Mouse (Mus musculus) kidney, adult 2 months (tissue): ENCODE measurements at regions not wholly inside any gene's neighbourhood (a gene's known extent, or its start where the extent isn't known, plus 50 kb on each side); places are given as distances from the start of the nearest gene placed in this dataset.

ENCODE experiments used
- DNase-seq: peaks from one replicate; pipeline ENCODE4 v3.0.0; 2021
- H3K27ac ChIP-seq: fragments of 200-500 bp; 2 replicates; pipeline ENCODE4 v1.5.1; 2012; ENCODE audit warnings: low read depth, low read length, control low read depth, inconsistent platforms; ENCODE audit not compliant: insufficient read depth
- H3K27me3 ChIP-seq: fragments of 200-500 bp; replicated peaks from 2 replicates; pipeline ENCODE4 v1.6.1; 2012; ENCODE audit warnings: mild to moderate bottlenecking, moderate library complexity, low read length, inconsistent platforms; ENCODE audit not compliant: control insufficient read depth, insufficient read depth
- H3K36me3 ChIP-seq: fragments of 200-500 bp; 2 replicates; pipeline ENCODE4 v1.6.1; 2012; ENCODE audit warnings: mild to moderate bottlenecking, moderate library complexity, low read length, inconsistent platforms; ENCODE audit not compliant: control insufficient read depth, insufficient read depth
- H3K4me1 ChIP-seq: fragments of 200-500 bp; 2 replicates; pipeline ENCODE4 v1.6.1; 2011; ENCODE audit warnings: low read length; ENCODE audit not compliant: control insufficient read depth, insufficient read depth
- H3K4me3 ChIP-seq: fragments of 200-500 bp; 2 replicates; pipeline ENCODE4 v1.5.1; 2011; ENCODE audit warnings: mild to moderate bottlenecking, low read depth, low read length, control low read depth; ENCODE audit not compliant: insufficient read depth
- CTCF ChIP-seq: fragments of 200-500 bp; conservative IDR thresholded peaks from 2 replicates; pipeline ENCODE4 v1.5.1; 2011; ENCODE audit warnings: low read depth, mild to moderate bottlenecking, control low read depth, low read length, moderate library complexity, mixed read lengths; ENCODE audit not compliant: insufficient read depth, insufficient read length
- POLR2A ChIP-seq: fragments of 200-500 bp; IDR thresholded peaks from one replicate; pipeline ENCODE4 v1.6.1; 2011; ENCODE audit warnings: low read depth, low read length, control low read depth
- WGBS: fragments of 180-500 bp; shearing (Covaris S2); methylation state at CpG from one replicate; pipeline ENCODE4 v1.1.7; 2018; 5-methylcytosine and 5-hydroxymethylcytosine counted together

DNA sequence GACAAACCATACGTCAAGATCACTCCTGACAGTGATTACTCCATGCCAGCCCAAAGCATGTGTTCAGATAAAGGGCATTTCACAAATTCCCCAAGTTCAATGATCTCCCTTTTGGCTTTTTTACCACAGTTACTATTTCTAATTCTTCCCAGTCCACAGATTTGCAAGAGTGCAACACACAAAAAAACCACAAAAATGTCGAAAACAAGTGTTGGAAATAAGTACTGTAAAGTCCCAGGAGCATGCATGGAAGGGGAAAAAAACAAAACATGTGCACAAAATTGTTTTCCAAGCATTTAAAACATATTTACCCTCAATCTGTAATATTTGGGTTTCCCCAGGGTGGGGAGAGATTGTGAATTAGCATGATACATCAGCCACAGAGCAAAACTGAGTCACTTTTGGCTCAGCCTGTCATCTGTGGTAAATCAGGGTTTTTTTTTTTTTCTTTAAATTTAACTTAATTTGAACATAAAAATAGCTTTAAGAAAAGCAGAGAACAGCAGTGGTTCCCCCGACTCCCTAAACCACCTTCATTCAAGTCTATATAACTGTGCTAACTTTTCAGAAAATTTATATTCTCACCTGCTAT lies 351.3 kb upstream of the Intu start:
- DNase-seq: no peak
- WGBS: 79% methylated on average over 3 of the region's 3 CpGs

DNA sequence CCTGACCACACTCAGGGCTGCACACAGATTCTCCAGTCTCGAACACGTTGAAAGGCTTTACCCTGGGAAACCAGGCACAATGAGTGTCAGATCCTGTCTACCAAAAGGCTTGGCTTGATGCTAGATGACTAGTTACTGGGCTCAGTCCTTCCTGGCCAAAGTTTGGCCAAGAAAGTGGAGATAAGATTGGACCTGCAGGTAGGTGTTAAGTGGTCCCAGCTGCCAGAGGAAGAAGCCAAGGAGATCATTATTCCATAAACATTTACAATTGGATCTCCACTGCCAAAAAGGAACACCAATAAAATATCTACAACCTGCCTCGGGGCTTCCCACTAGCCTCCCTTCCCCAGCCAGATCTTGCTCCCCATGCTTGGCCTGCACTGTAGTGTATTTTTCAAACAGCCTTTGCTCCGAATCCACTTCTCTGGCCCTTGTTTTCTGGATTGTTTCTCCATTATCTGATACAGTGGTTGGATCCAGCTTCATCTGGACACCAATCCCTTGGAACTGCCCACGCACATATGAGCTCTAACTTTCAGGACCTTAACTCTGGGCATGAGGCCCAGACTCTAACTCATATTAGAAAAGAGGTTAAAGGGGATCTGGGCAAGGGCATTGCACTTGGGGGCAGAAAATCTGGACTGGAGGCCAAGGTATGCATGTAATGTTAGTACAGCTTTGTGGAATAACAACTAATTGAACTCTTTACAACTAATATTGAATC lies 345.3 kb upstream of the Intu start:
- Histone ChIP-seq H3K27me3 (no peaks in the 10 kb centered on the region), H3K36me3 (no peaks in the 10 kb centered on the region), H3K27ac (no peak overlapping the region), H3K4me3 (no peak overlapping the region), H3K4me1 (no peaks in the 10 kb centered on the region)
- TF ChIP-seq CTCF (no peak), POLR2A (no peak)
- WGBS: 72% methylated on average over 5 of the region's 5 CpGs
- peak; percentile 3 for DNase-seq

More for the DNA sequence above, 351.3 kb upstream of the Intu start:
- Histone ChIP-seq H3K36me3 (no peaks in the 10 kb centered on the region), H3K4me1 (no peaks in the 10 kb centered on the region), H3K4me3 (no peak overlapping the region), H3K27ac (no peak overlapping the region), H3K27me3 (no peaks in the 10 kb centered on the region)
- TF ChIP-seq POLR2A (no peak), CTCF (no peak)

DNA sequence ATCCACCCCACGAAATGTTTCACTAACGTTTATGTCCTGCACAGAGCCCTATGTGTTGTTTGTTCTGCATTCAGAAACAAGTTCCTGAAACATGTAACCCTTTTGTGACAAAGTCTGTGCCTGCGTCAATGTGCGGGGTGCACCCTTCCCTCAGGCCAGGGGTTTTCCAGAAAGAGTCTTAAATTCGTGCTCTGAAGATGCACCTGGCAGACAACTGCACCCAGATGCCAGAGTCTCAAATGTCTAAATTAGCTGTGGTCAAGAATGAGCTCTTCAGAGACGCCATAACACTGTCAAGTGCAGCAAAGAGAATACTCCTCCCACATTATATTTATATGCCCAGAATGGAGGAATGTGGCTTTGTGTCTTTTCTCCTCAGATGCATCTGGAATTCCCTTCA lies 341.6 kb upstream of the Intu start:
- no peak for DNase-seq
- Histone ChIP-seq H3K27ac (no peak overlapping the region), H3K4me3 (no peak overlapping the region), H3K4me1 (no peaks in the 10 kb centered on the region), H3K27me3 (no peaks in the 10 kb centered on the region), H3K36me3 (no peaks in the 10 kb centered on the region)
- WGBS: 57% methylated on average over 6 of the region's 6 CpGs
- TF ChIP-seq POLR2A (no peak), CTCF (no peak)

DNA sequence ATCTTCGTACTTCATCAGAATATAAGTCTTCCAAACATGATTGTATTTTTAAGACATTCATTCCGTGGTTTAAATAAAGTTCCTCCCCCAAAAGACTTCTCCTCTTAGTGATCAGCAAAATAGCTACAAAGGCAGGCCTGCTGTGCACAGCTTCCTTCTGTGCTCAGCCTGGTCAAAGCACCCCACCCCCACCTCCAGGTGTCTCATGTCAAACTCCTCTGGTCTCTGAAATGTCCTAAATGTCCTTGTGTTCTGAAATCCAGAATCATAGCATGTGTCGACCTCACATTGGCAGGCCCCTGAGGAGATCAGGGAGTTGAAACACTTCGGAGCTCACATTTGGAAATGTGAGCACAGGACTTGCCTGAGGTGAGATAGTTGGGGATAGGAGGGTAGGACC lies 341.1 kb upstream of the Intu start:
- H3K27ac ChIP-seq: no peak overlapping the region
- no peaks in the 10 kb centered on the region for H3K36me3 ChIP-seq
- H3K27me3 ChIP-seq: no peaks in the 10 kb centered on the region
- no peak for TF ChIP-seq CTCF
- no peak for TF ChIP-seq POLR2A
- 41% methylated on average over 4 of the region's 4 CpGs for WGBS
- H3K4me3 ChIP-seq: no peak overlapping the region
- no peaks in the 10 kb centered on the region for H3K4me1 ChIP-seq
- no peak for DNase-seq

DNA sequence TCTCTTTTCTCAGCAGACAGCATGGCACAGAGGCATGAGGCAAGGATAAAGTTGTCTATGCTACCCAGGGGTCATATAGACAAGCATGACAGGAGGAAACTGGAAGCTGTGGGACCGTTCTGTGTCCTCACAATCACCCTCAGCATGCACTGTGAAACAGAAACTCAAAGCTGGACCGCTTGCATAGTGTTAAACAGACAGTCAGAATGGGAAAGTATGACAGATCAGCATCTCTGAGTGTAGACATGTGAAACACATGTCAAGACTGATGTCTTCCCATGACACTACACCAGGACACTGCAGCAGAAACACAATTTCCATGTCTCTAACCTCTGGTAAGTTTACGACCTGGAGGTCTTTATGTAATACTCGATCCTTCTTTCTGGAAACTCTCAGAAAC lies 330.9 kb upstream of the Intu start:
- 84% methylated on average over 4 of the region's 4 CpGs for WGBS
- TF ChIP-seq CTCF (no peak), POLR2A (no peak)
- no peaks in the 10 kb centered on the region for H3K27me3 ChIP-seq

DNA sequence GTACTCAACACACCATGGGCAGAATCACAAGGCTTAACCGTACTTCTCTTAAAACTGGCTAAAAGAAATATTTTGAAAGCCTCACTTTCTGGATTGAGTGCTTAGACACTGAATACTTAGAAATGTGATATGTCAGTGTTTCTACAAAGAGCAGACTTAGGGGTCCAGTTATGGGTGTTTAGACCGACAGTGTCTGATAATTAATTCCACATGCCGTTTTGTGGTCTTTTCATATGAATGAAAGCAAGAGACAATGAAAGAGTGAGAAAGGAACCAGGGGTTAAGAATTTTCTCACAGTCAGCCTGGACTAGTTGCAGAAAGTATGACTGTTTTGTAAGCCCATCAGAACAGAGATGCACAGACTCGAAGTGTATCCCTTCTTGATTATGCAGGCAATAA lies 324.8 kb upstream of the Intu start:
- H3K27me3 ChIP-seq: no peaks in the 10 kb centered on the region
- WGBS: 64% methylated on average over 4 of the region's 4 CpGs
- DNase-seq: no peak
- no peak overlapping the region for H3K4me3 ChIP-seq
- H3K27ac ChIP-seq: no peak overlapping the region
- TF ChIP-seq CTCF: no peak
- TF ChIP-seq POLR2A: no peak
- H3K4me1 ChIP-seq: no peaks in the 10 kb centered on the region
- H3K36me3 ChIP-seq: no peaks in the 10 kb centered on the region

More for the DNA sequence above, 330.9 kb upstream of the Intu start:
- H3K4me1 ChIP-seq: no peaks in the 10 kb centered on the region
- no peak for DNase-seq
- no peaks in the 10 kb centered on the region for H3K36me3 ChIP-seq
- no peak overlapping the region for H3K4me3 ChIP-seq
- no peak overlapping the region for H3K27ac ChIP-seq

DNA sequence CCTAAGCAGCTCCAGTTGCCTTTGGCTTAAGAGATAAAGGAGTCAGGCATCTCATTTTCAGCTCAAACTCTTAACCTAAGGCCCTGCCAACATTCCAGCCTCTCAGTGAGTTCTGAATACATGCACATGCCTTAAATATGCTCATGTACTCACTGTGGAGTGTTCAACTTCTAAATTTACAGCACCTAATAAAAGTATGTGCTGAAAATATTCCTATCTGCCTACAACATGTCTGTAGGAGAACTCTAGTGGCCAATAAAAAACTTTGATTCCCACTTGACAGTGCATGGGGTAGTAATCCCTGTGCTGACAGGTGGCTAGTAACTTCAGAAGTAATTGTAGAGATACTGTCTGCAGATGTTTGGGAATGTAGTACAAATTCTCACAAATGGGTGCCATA lies 319.3 kb upstream of the Intu start:
- H3K4me3 ChIP-seq: no peak overlapping the region
- no peaks in the 10 kb centered on the region for H3K4me1 ChIP-seq
- TF ChIP-seq POLR2A (no peak), CTCF (no peak)
- no peak for DNase-seq
- no peaks in the 10 kb centered on the region for H3K36me3 ChIP-seq
- H3K27me3 ChIP-seq: no peaks in the 10 kb centered on the region
- H3K27ac ChIP-seq: no peak overlapping the region
